Mouse (Mus musculus) urinary bladder, adult 2 months (tissue): ENCODE data around the gene Cpm. TPM values are rescaled to one million over a fixed set of nuclear protein-coding genes. Genes with fewer than 3 reads are reported as not detected.
"Not testable (repeated sequence)": the region's sequence is repeated elsewhere in the genome, so short reads cannot be mapped to it uniquely, and the experiment has no call there.

ENCODE experiments used
- DNase-seq: peaks from one replicate; pipeline ENCODE4 v3.0.0; 2022; ENCODE audit warnings: low spot score
- polyA plus RNA-seq: library from polyadenylated mRNA; depleted of rRNA; stranded (reverse); fragments of >200 nt; gene quantifications from 2 replicates; pipeline ENCODE4 v1.2.3, GENCODE M21; 2012; rRNA removed

Gene Cpm
- 3.8 and 4.1 TPM in 2 replicates for polyA plus RNA-seq

- DNase-seq = peak; percentile 77
Observed at GRCm38 (mm10) chr10:117629169-117629971, at the start of gene Cpm. TSS of gene Cpm (plus strand) at chr10:117629500.

GRCm38 (mm10) chr10:117579771-117580284, 49.5 kb upstream of the Cpm start:
- DNase-seq = no peak

GRCm38 (mm10) chr10:117580405-117580804, 48.9 kb upstream of the Cpm start:
- no peak for DNase-seq

- DNase-seq = no peak
Observed at GRCm38 (mm10) chr10:117581007-117581752, 48.1 kb upstream of the Cpm start.

GRCm38 (mm10) chr10:117581753-117582062, 47.6 kb upstream of the Cpm start:
- DNase-seq = no peak

GRCm38 (mm10) chr10:117583155-117584061, 45.9 kb upstream of the Cpm start:
- DNase-seq = no peak

GRCm38 (mm10) chr10:117584102-117584501, 45.2 kb upstream of the Cpm start:
- no peak for DNase-seq

GRCm38 (mm10) chr10:117584566-117585515, 44.5 kb upstream of the Cpm start:
- DNase-seq = no peak

GRCm38 (mm10) chr10:117585600-117586299, 43.5 kb upstream of the Cpm start:
- no peak for DNase-seq

- DNase-seq = no peak
Observed at GRCm38 (mm10) chr10:117586859-117587258, 42.4 kb upstream of the Cpm start.

GRCm38 (mm10) chr10:117587335-117587734, 42.0 kb upstream of the Cpm start:
- DNase-seq = no peak

- DNase-seq = not testable (repeated sequence)
Observed at GRCm38 (mm10) chr10:117588416-117589143, 40.7 kb upstream of the Cpm start.

GRCm38 (mm10) chr10:117589144-117589940, 40.0 kb upstream of the Cpm start:
- no peak for DNase-seq

GRCm38 (mm10) chr10:117590331-117591301, 38.7 kb upstream of the Cpm start:
- no peak for DNase-seq

- no peak for DNase-seq
Observed at GRCm38 (mm10) chr10:117591766-117592165, 37.5 kb upstream of the Cpm start.

GRCm38 (mm10) chr10:117592306-117593040, 36.8 kb upstream of the Cpm start:
- no peak for DNase-seq
